Mouse (Mus musculus): Measurements from ENCODE around the gene Ngrn. TPM values are rescaled to one million over a fixed set of nuclear protein-coding genes. Genes with fewer than 3 reads are reported as not detected.

The Ngrn gene
- total and polyA plus RNA-seq, 3 experiments: 28.3 to 43.2 (median 32.1) TPM

- no peak overlapping the region for H3K9ac ChIP-seq (ENCODE audit: insufficient read depth, low read depth)
- H3K4me2 ChIP-seq (ENCODE audit: insufficient read depth, low read depth, poor library complexity, severe bottlenecking): no peak overlapping the region
- no peaks in the 10 kb centered on the region for H3K27me3 ChIP-seq (replicated peaks)
- dilution Hi-C loops (cut with MboI; ENCODE audit: extremely low pct_ligation_motif_present, extremely low pct_unique_long_range_greater_than_20kb, low sequenced_read_pairs): no loop called here
- H3K4me1 ChIP-seq (ENCODE audit: control insufficient read depth in 1 of 2, insufficient read depth in 2 of 2): no peaks in the 10 kb centered on the region
- peaks cover 49 to 95% of the 10 kb centered on the region in 2 experiments for H3K36me3 ChIP-seq (replicated peaks in 1 of 2; ENCODE audit: control insufficient read depth in 1 of 2, insufficient read depth in 1 of 2, low read length in 1 of 2)
- in situ Hi-C loops (cut with MboI; ENCODE audit: low pct_ligation_motif_present, low pct_unique_long_range_greater_than_20kb, low sequenced_read_pairs): no loop called here
- H3K4me3 ChIP-seq (replicated peaks in 1 of 3; ENCODE audit: low read depth in 2 of 3, low read length in 2 of 3, poor library complexity in 1 of 3): no peak overlapping the region
- H3K79me2 ChIP-seq (replicated peaks; ENCODE audit: control insufficient read depth, extremely low read depth, insufficient read depth, poor library complexity, severe bottlenecking): no peaks in the 10 kb centered on the region
- H3K9me3 ChIP-seq (replicated peaks; ENCODE audit: low read length): no peaks in the 10 kb centered on the region
- no peak for DNase-seq (ENCODE audit: extremely low read depth)
- H3K27ac ChIP-seq (ENCODE audit: insufficient read depth, low read depth): no peak overlapping the region
- TF ChIP-seq MEF2A (IDR thresholded peaks at IDR 0.05; ENCODE audit: borderline replicate concordance, low read depth, low read length): no peak
- no peak for TF ChIP-seq MXI1 (IDR thresholded peaks at IDR 0.05; ENCODE audit: low read depth, low read length)
- TF ChIP-seq CHD2 (IDR thresholded peaks at IDR 0.05; ENCODE audit: low read length): no peak
- TF ChIP-seq MAZ (IDR thresholded peaks at IDR 0.05; ENCODE audit: low read depth, low read length): no peak
- TF ChIP-seq PAX5 (IDR thresholded peaks at IDR 0.05; ENCODE audit: low read length): no peak
- TF ChIP-seq POLR2AphosphoS2 (IDR thresholded peaks at IDR 0.05; ENCODE audit: low read depth, low read length): no peak
- no peak for TF ChIP-seq ZMIZ1 (IDR thresholded peaks at IDR 0.05; ENCODE audit: low read depth, low read length)
- no peak for TF ChIP-seq MYC (IDR thresholded peaks at IDR 0.05; ENCODE audit: low read depth, low read length)
- no peak for TF ChIP-seq NELFE (IDR thresholded peaks at IDR 0.05; ENCODE audit: low read depth, low read length)
- no peak for TF ChIP-seq TCF12 (IDR thresholded peaks at IDR 0.05; ENCODE audit: low read depth, low read length)
- TF ChIP-seq GABPA (IDR thresholded peaks at IDR 0.05; ENCODE audit: insufficient replicate concordance, low read depth, low read length): no peak
- no peak for TF ChIP-seq EP300 (IDR thresholded peaks at IDR 0.05; ENCODE audit: low read length)
- no peak for TF ChIP-seq E2F4 (IDR thresholded peaks at IDR 0.05; ENCODE audit: insufficient replicate concordance, low read depth, low read length)
- TF ChIP-seq ELF1 (IDR thresholded peaks at IDR 0.05; ENCODE audit: low read depth, low read length): no peak
- TF ChIP-seq JUN (IDR thresholded peaks at IDR 0.05; ENCODE audit: insufficient read depth, low read depth, low read length): no peak
- TF ChIP-seq KAT2A (IDR thresholded peaks at IDR 0.05; ENCODE audit: insufficient replicate concordance, low read length): no peak
Observed at GRCm38 (mm10) chr7:80281646-80282045, 20.6 kb downstream of the Ngrn start.

GRCm38 (mm10) chr7:80283226-80283918 is 22.4 kb downstream of the Ngrn start:
- Histone ChIP-seq H3K79me2 (replicated peaks; ENCODE audit: control insufficient read depth, extremely low read depth, insufficient read depth, poor library complexity, severe bottlenecking) (no peaks in the 10 kb centered on the region), H3K27me3 (replicated peaks) (no peaks in the 10 kb centered on the region), H3K36me3 (replicated peaks in 1 of 2; ENCODE audit: control insufficient read depth in 1 of 2, insufficient read depth in 1 of 2, low read length in 1 of 2) (peaks cover 57 to 95% of the 10 kb centered on the region in 2 experiments), H3K9ac (ENCODE audit: insufficient read depth, low read depth) (no peak overlapping the region), H3K27ac (ENCODE audit: insufficient read depth, low read depth) (no peak overlapping the region), H3K4me2 (ENCODE audit: insufficient read depth, low read depth, poor library complexity, severe bottlenecking) (no peak overlapping the region), H3K4me3 (replicated peaks in 1 of 3; ENCODE audit: low read depth in 2 of 3, low read length in 2 of 3, poor library complexity in 1 of 3) (no peak overlapping the region), H3K4me1 (ENCODE audit: control insufficient read depth in 1 of 2, insufficient read depth in 2 of 2) (no peaks in the 10 kb centered on the region), H3K9me3 (replicated peaks; ENCODE audit: low read length) (no peaks in the 10 kb centered on the region)
- dilution Hi-C loops (cut with MboI; ENCODE audit: extremely low pct_ligation_motif_present, extremely low pct_unique_long_range_greater_than_20kb, low sequenced_read_pairs) (no loop called here), in situ Hi-C loops (cut with MboI; ENCODE audit: low pct_ligation_motif_present, low pct_unique_long_range_greater_than_20kb, low sequenced_read_pairs) (no loop called here)
- DNase-seq (ENCODE audit: extremely low read depth): no peak
- TF ChIP-seq TCF12 (IDR thresholded peaks at IDR 0.05; ENCODE audit: low read depth, low read length): no peak
- TF ChIP-seq TBP (conservative IDR thresholded peaks at IDR 0.05; ENCODE audit: low read depth, low read length): no peak
- TF ChIP-seq POLR2AphosphoS2 (IDR thresholded peaks at IDR 0.05; ENCODE audit: low read depth, low read length): no peak
- TF ChIP-seq PAX5 (IDR thresholded peaks at IDR 0.05; ENCODE audit: low read length): no peak
- TF ChIP-seq KAT2A (IDR thresholded peaks at IDR 0.05; ENCODE audit: insufficient replicate concordance, low read length): no peak
- TF ChIP-seq ZNF384 (IDR thresholded peaks at IDR 0.05; ENCODE audit: low read depth, low read length): no peak
- no peak for TF ChIP-seq MYC (IDR thresholded peaks at IDR 0.05; ENCODE audit: low read depth, low read length)
- no peak for TF ChIP-seq E2F4 (IDR thresholded peaks at IDR 0.05; ENCODE audit: insufficient replicate concordance, low read depth, low read length)
- no peak for TF ChIP-seq CHD1 (IDR thresholded peaks at IDR 0.05; ENCODE audit: low read depth, low read length)
- TF ChIP-seq ELF1 (IDR thresholded peaks at IDR 0.05; ENCODE audit: low read depth, low read length): no peak
- no peak for TF ChIP-seq SIN3A (IDR thresholded peaks at IDR 0.05; ENCODE audit: low read length)
- TF ChIP-seq MEF2A (IDR thresholded peaks at IDR 0.05; ENCODE audit: borderline replicate concordance, low read depth, low read length): no peak
- TF ChIP-seq USF2 (conservative IDR thresholded peaks at IDR 0.05; ENCODE audit: low read depth, low read length): no peak
- TF ChIP-seq HCFC1 (IDR thresholded peaks at IDR 0.05; ENCODE audit: low read depth, low read length): no peak
- TF ChIP-seq IRF4 (IDR thresholded peaks at IDR 0.05; ENCODE audit: low read depth, low read length): no peak
- no peak for TF ChIP-seq JUND (conservative IDR thresholded peaks at IDR 0.05; ENCODE audit: low read depth, low read length)
- TF ChIP-seq POLR2A (IDR thresholded peaks at IDR 0.05; ENCODE audit: low read depth, low read length): no peak
- no peak for TF ChIP-seq BHLHE40 (IDR thresholded peaks at IDR 0.05; ENCODE audit: low read depth, low read length)
- TF ChIP-seq UBTF (IDR thresholded peaks at IDR 0.05; ENCODE audit: low read depth, low read length): no peak
- TF ChIP-seq MAZ (IDR thresholded peaks at IDR 0.05; ENCODE audit: low read depth, low read length): no peak
